Mouse (Mus musculus) stomach, postnatal 0 days (tissue): Measurements from ENCODE around the gene Sdk2. TPM values are rescaled to one million over a fixed set of nuclear protein-coding genes. Genes with fewer than 3 reads are reported as not detected.

Experiments
- ATAC-seq: fragments of 200-750 bp; cut with Nextera tagmentation; 2 replicates; pipeline ENCODE4 v1.8.0; 2017; ENCODE audit not compliant: low FRiP score, low TSS enrichment
- DNase-seq: peaks from one replicate; pipeline ENCODE4 v3.0.0-alpha.2; 2016; ENCODE audit warnings: low spot score
- H3K27ac ChIP-seq: fragments of 300-500 bp; sonication (generic); replicated peaks from 2 replicates; pipeline ENCODE4 v1.5.1; 2014; ENCODE audit warnings: mild to moderate bottlenecking, control low read depth
- H3K27me3 ChIP-seq: fragments of 300-500 bp; sonication (generic); 2 replicates; pipeline ENCODE4 v1.6.1; 2014; ENCODE audit warnings: low read length; ENCODE audit not compliant: control insufficient read depth, insufficient read depth
- H3K36me3 ChIP-seq: fragments of 300-500 bp; sonication (generic); 2 replicates; pipeline ENCODE4 v1.6.1; 2014; ENCODE audit warnings: low read length, mixed read lengths; ENCODE audit not compliant: control insufficient read depth, insufficient read depth
- H3K4me1 ChIP-seq: fragments of 300-500 bp; sonication (generic); replicated peaks from 2 replicates; pipeline ENCODE4 v1.6.1; 2014; ENCODE audit warnings: antibody characterized with exemption; ENCODE audit not compliant: control insufficient read depth, insufficient read depth
- H3K4me2 ChIP-seq: fragments of 300-500 bp; sonication (generic); replicated peaks from 2 replicates; pipeline ENCODE4 v1.6.1; 2014; ENCODE audit warnings: low read depth, mild to moderate bottlenecking, control low read depth, moderate library complexity
- H3K4me3 ChIP-seq: fragments of 300-500 bp; sonication (generic); 2 replicates; pipeline ENCODE4 v1.5.1; 2014; ENCODE audit warnings: low read depth, low read length, control low read depth
- H3K9ac ChIP-seq: fragments of 300-500 bp; sonication (generic); 2 replicates; pipeline ENCODE4 v1.6.1; 2014; ENCODE audit warnings: mild to moderate bottlenecking, low read length, control low read depth, mixed read lengths
- H3K9me3 ChIP-seq: fragments of 300-500 bp; sonication (generic); 2 replicates; pipeline ENCODE4 v1.6.1; 2016; ENCODE audit warnings: low read length; ENCODE audit not compliant: control insufficient read depth
- CTCF ChIP-seq: IDR thresholded peaks from 2 replicates; pipeline ENCODE4 v1.5.1; 2016; ENCODE audit warnings: antibody characterized with exemption, low read depth, mild to moderate bottlenecking, moderate library complexity
- EP300 ChIP-seq: optimal IDR thresholded peaks from 2 replicates; pipeline ENCODE3; 2016; ENCODE audit warnings: antibody characterized with exemption
- WGBS: fragments of 180-500 bp; shearing (Covaris S2); extraction: QIAGEN DNeasy Blood & Tissue Kit; methylation state at CpG from one replicate; pipeline ENCODE4 v1.1.7; 2014; 5-methylcytosine and 5-hydroxymethylcytosine counted together
- polyA plus RNA-seq: library from polyadenylated mRNA; unstranded; fragments of >200 nt; fragmentation: Nextera tagmentation; extraction: Ambion mirVana; gene quantifications from 2 replicates; pipeline ENCODE4 v1.2.1, GENCODE M21; 2015

Sdk2 gene
- polyA plus RNA-seq, 1 experiment from 2014 or later = 0.45 TPM

GRCm38 (mm10) chr11:113974876-113975666, 91.8 kb downstream of the Sdk2 start:
- H3K36me3 ChIP-seq = no peaks in the 10 kb centered on the region
- no peak overlapping the region for H3K27ac ChIP-seq
- no peak for TF ChIP-seq CTCF
- no peak for TF ChIP-seq EP300
- H3K9me3 ChIP-seq = no peaks in the 10 kb centered on the region
- H3K4me3 ChIP-seq = no peak overlapping the region
- no peak overlapping the region for H3K4me2 ChIP-seq
- WGBS = 37% methylated on average over 16 of the region's 16 CpGs
- H3K9ac ChIP-seq = no peak overlapping the region
- no peaks in the 10 kb centered on the region for H3K4me1 ChIP-seq
- ATAC-seq (no peak), DNase-seq (no peak)
- no peaks in the 10 kb centered on the region for H3K27me3 ChIP-seq

- DNase-seq (no peak), ATAC-seq (no peak)
- TF ChIP-seq CTCF (no peak), EP300 (no peak)
- H3K4me2 ChIP-seq = no peak overlapping the region
- H3K36me3 ChIP-seq = no peaks in the 10 kb centered on the region
- WGBS = 69% methylated on average over 3 of the region's 3 CpGs
- no peaks in the 10 kb centered on the region for H3K27me3 ChIP-seq
- H3K4me1 ChIP-seq = no peaks in the 10 kb centered on the region
- H3K4me3 ChIP-seq = no peak overlapping the region
- peaks cover 3% of the 10 kb centered on the region; the same call in 1 of the 2 replicates for H3K9me3 ChIP-seq
- no peak overlapping the region for H3K27ac ChIP-seq
- H3K9ac ChIP-seq = no peak overlapping the region
Measured at GRCm38 (mm10) chr11:113972517-113972872, 94.4 kb downstream of the Sdk2 start.

- Histone ChIP-seq H3K9me3 (peaks cover 8% of the 10 kb centered on the region), H3K36me3 (no peaks in the 10 kb centered on the region), H3K4me1 (no peaks in the 10 kb centered on the region), H3K4me3 (no peak overlapping the region), H3K27ac (no peak overlapping the region), H3K27me3 (no peaks in the 10 kb centered on the region), H3K4me2 (no peak overlapping the region), H3K9ac (no peak overlapping the region)
- DNase-seq = no peak
- TF ChIP-seq CTCF = no peak
- no peak for TF ChIP-seq EP300
- WGBS = 81% methylated on average over 19 of the region's 19 CpGs
- ATAC-seq = no peak
Measured at GRCm38 (mm10) chr11:113971609-113972516, 95.0 kb downstream of the Sdk2 start.

GRCm38 (mm10) chr11:113970026-113970425, 96.8 kb downstream of the Sdk2 start:
- Histone ChIP-seq H3K27ac (no peak overlapping the region), H3K36me3 (no peaks in the 10 kb centered on the region), H3K4me1 (no peaks in the 10 kb centered on the region), H3K4me3 (no peak overlapping the region), H3K9me3 (peaks cover 21% of the 10 kb centered on the region), H3K9ac (no peak overlapping the region), H3K4me2 (no peak overlapping the region), H3K27me3 (no peaks in the 10 kb centered on the region)
- DNase-seq (no peak), ATAC-seq (no peak)
- 90% methylated on average over 2 of the region's 2 CpGs for WGBS
- no peak for TF ChIP-seq EP300

GRCm38 (mm10) chr11:113965214-113965613, 101.6 kb downstream of the Sdk2 start:
- Histone ChIP-seq H3K9ac (no peak overlapping the region), H3K27ac (no peak overlapping the region), H3K36me3 (no peaks in the 10 kb centered on the region), H3K9me3 (peaks cover 31% of the 10 kb centered on the region), H3K4me1 (no peaks in the 10 kb centered on the region), H3K27me3 (no peaks in the 10 kb centered on the region), H3K4me3 (no peak overlapping the region), H3K4me2 (no peak overlapping the region)
- WGBS = 97% methylated on average over 1 of the region's 1 CpGs
- no peak for TF ChIP-seq CTCF
- TF ChIP-seq EP300 = no peak
- ATAC-seq = no peak
- no peak for DNase-seq

GRCm38 (mm10) chr11:113962751-113963150, 104.1 kb downstream of the Sdk2 start:
- 86% methylated on average over 3 of the region's 3 CpGs for WGBS
- H3K4me1 ChIP-seq = no peaks in the 10 kb centered on the region

More at GRCm38 (mm10) chr11:113962751-113963150, 104.1 kb downstream of the Sdk2 start:
- TF ChIP-seq CTCF (no peak), EP300 (no peak)
- Histone ChIP-seq H3K4me3 (no peak overlapping the region), H3K4me2 (no peak overlapping the region), H3K9me3 (peaks cover 28% of the 10 kb centered on the region), H3K36me3 (no peaks in the 10 kb centered on the region), H3K27ac (no peak overlapping the region), H3K9ac (no peak overlapping the region), H3K27me3 (no peaks in the 10 kb centered on the region)
- DNase-seq (no peak), ATAC-seq (no peak)
